Mouse (Mus musculus): ENCODE measurements around the gene Gpr173.
"Not testable (repeated sequence)": the region's sequence is repeated elsewhere in the genome, so short reads cannot be mapped to it uniquely, and the experiment has no call there.

Gpr173 gene

GRCm38 (mm10) chrX:152368397-152369273 is at the start of gene Gpr173:
TSS of gene Gpr173 (minus strand) at chrX:152368704.
- peak; percentile 84 for DNase-seq (ENCODE audit: extremely low spot score)

GRCm38 (mm10) chrX:152403251-152403650 is 34.7 kb upstream of the Gpr173 start:
- no peak for DNase-seq (ENCODE audit: extremely low spot score)

GRCm38 (mm10) chrX:152400096-152400495 is 31.6 kb upstream of the Gpr173 start:
- no peak for DNase-seq (ENCODE audit: extremely low spot score)

GRCm38 (mm10) chrX:152368054-152368396 is 479 bp downstream of the Gpr173 start:
- DNase-seq (ENCODE audit: extremely low spot score): peak; percentile 2

GRCm38 (mm10) chrX:152366418-152366817 is 2.1 kb downstream of the Gpr173 start:
- DNase-seq (ENCODE audit: extremely low spot score): no peak

- DNase-seq (ENCODE audit: extremely low spot score): peak; percentile 47
Observed at GRCm38 (mm10) chrX:152352553-152353153, 15.9 kb downstream of the Gpr173 start.

GRCm38 (mm10) chrX:152347041-152347440 is 21.5 kb downstream of the Gpr173 start:
- DNase-seq (ENCODE audit: extremely low spot score): no peak

GRCm38 (mm10) chrX:152346587-152346986 is 21.9 kb downstream of the Gpr173 start:
- DNase-seq (ENCODE audit: extremely low spot score): no peak

- DNase-seq (ENCODE audit: extremely low spot score): no peak
Observed at GRCm38 (mm10) chrX:152342903-152343302, 25.6 kb downstream of the Gpr173 start.

- peak; percentile 87 for DNase-seq (ENCODE audit: extremely low spot score)
Observed at GRCm38 (mm10) chrX:152342358-152342901, 26.1 kb downstream of the Gpr173 start, which contains the start of gene Tspyl2. TSS of gene Tspyl2 (minus strand) at chrX:152342425.

- no peak for DNase-seq (ENCODE audit: extremely low spot score)
Observed at GRCm38 (mm10) chrX:152341496-152341895, 27.0 kb downstream of the Gpr173 start.

GRCm38 (mm10) chrX:152336546-152337332 is 31.8 kb downstream of the Gpr173 start:
- peak; percentile 86 for DNase-seq (ENCODE audit: extremely low spot score)

GRCm38 (mm10) chrX:152336123-152336522 is 32.4 kb downstream of the Gpr173 start:
- not testable (repeated sequence) for DNase-seq (ENCODE audit: extremely low spot score)

GRCm38 (mm10) chrX:152329400-152329799 is 39.1 kb downstream of the Gpr173 start:
- DNase-seq (ENCODE audit: extremely low spot score): not testable (repeated sequence)

GRCm38 (mm10) chrX:152327689-152328052 is 40.8 kb downstream of the Gpr173 start:
- DNase-seq (ENCODE audit: extremely low spot score): no peak

GRCm38 (mm10) chrX:152326996-152327688 is 41.4 kb downstream of the Gpr173 start, which contains the start of gene Kantr:
TSS of gene Kantr (minus strand) at chrX:152327495.
- peak; percentile 64 for DNase-seq (ENCODE audit: extremely low spot score)

GRCm38 (mm10) chrX:152323584-152323983 is 44.9 kb downstream of the Gpr173 start:
- DNase-seq (ENCODE audit: extremely low spot score): no peak

GRCm38 (mm10) chrX:152322776-152323175 is 45.7 kb downstream of the Gpr173 start:
- DNase-seq (ENCODE audit: extremely low spot score): no peak

- no peak for DNase-seq (ENCODE audit: extremely low spot score)
Observed at GRCm38 (mm10) chrX:152320535-152320934, 48.0 kb downstream of the Gpr173 start.

GRCm38 (mm10) chrX:152307942-152308341 is 60.6 kb downstream of the Gpr173 start:
- DNase-seq (ENCODE audit: extremely low spot score): peak; percentile 1

- DNase-seq (ENCODE audit: extremely low spot score): no peak
Observed at GRCm38 (mm10) chrX:152307371-152307770, 61.1 kb downstream of the Gpr173 start.

Measured in embryo, embryonic 9.5 days (tissue).